Mouse (Mus musculus): ENCODE results near the gene Ctsf. TPM values are rescaled to one million over a fixed set of nuclear protein-coding genes. Genes with fewer than 3 reads are reported as not detected.

The Ctsf gene
- total and polyA plus RNA-seq, 3 experiments: not detected

- Histone ChIP-seq H3K4me2 (ENCODE audit: insufficient read depth, low read depth, poor library complexity, severe bottlenecking) (no peak overlapping the region), H3K27ac (ENCODE audit: insufficient read depth, low read depth) (no peak overlapping the region), H3K27me3 (replicated peaks) (peaks cover 26% of the 10 kb centered on the region), H3K9ac (ENCODE audit: insufficient read depth, low read depth) (no peak overlapping the region), H3K9me3 (replicated peaks; ENCODE audit: low read length) (no peaks in the 10 kb centered on the region), H3K4me1 (ENCODE audit: control insufficient read depth in 1 of 2, insufficient read depth in 2 of 2) (peaks cover 6 to 25% of the 10 kb centered on the region in 2 experiments; a peak in 3 of 4 replicates), H3K4me3 (replicated peaks in 1 of 3; ENCODE audit: low read depth in 2 of 3, low read length in 2 of 3, poor library complexity in 1 of 3) (no peak overlapping the region), H3K36me3 (replicated peaks in 1 of 2; ENCODE audit: control insufficient read depth in 1 of 2, insufficient read depth in 1 of 2, low read length in 1 of 2) (peaks cover 14 to 40% of the 10 kb centered on the region in 2 experiments), H3K79me2 (replicated peaks; ENCODE audit: control insufficient read depth, extremely low read depth, insufficient read depth, poor library complexity, severe bottlenecking) (no peaks in the 10 kb centered on the region)
- in situ Hi-C loops (cut with MboI; ENCODE audit: low pct_ligation_motif_present, low pct_unique_long_range_greater_than_20kb, low sequenced_read_pairs) (no loop called here), dilution Hi-C loops (cut with MboI; ENCODE audit: extremely low pct_ligation_motif_present, extremely low pct_unique_long_range_greater_than_20kb, low sequenced_read_pairs) (no loop called here)
- TF ChIP-seq ETS1 (conservative IDR thresholded peaks at IDR 0.05; ENCODE audit: low read depth, low read length) (no peak), PAX5 (IDR thresholded peaks at IDR 0.05; ENCODE audit: low read length) (no peak), GABPA (IDR thresholded peaks at IDR 0.05; ENCODE audit: insufficient replicate concordance, low read depth, low read length) (no peak), MAFK (IDR thresholded peaks at IDR 0.05; ENCODE audit: insufficient replicate concordance, low read length) (no peak), MEF2A (IDR thresholded peaks at IDR 0.05; ENCODE audit: borderline replicate concordance, low read depth, low read length) (no peak), POLR2A (IDR thresholded peaks at IDR 0.05; ENCODE audit: low read depth, low read length) (no peak), IRF4 (IDR thresholded peaks at IDR 0.05; ENCODE audit: low read depth, low read length) (no peak), TBP (conservative IDR thresholded peaks at IDR 0.05; ENCODE audit: low read depth, low read length) (no peak), USF1 (IDR thresholded peaks at IDR 0.05; ENCODE audit: low read depth, low read length) (no peak), POLR2AphosphoS2 (IDR thresholded peaks at IDR 0.05; ENCODE audit: low read depth, low read length) (no peak), CHD2 (IDR thresholded peaks at IDR 0.05; ENCODE audit: low read length) (no peak), SIN3A (IDR thresholded peaks at IDR 0.05; ENCODE audit: low read length) (no peak), ELF1 (IDR thresholded peaks at IDR 0.05; ENCODE audit: low read depth, low read length) (no peak), ZNF384 (IDR thresholded peaks at IDR 0.05; ENCODE audit: low read depth, low read length) (no peak), MXI1 (IDR thresholded peaks at IDR 0.05; ENCODE audit: low read depth, low read length) (no peak), JUND (conservative IDR thresholded peaks at IDR 0.05; ENCODE audit: low read depth, low read length) (no peak), ZC3H11A (IDR thresholded peaks at IDR 0.05; ENCODE audit: low read depth, low read length) (no peak), MAX (IDR thresholded peaks at IDR 0.05; ENCODE audit: low read length) (no peak)
- no peak for DNase-seq (ENCODE audit: extremely low read depth)
Observed at GRCm38 (mm10) chr19:4837049-4837448, 17.9 kb upstream of the Ctsf start.

DNA sequence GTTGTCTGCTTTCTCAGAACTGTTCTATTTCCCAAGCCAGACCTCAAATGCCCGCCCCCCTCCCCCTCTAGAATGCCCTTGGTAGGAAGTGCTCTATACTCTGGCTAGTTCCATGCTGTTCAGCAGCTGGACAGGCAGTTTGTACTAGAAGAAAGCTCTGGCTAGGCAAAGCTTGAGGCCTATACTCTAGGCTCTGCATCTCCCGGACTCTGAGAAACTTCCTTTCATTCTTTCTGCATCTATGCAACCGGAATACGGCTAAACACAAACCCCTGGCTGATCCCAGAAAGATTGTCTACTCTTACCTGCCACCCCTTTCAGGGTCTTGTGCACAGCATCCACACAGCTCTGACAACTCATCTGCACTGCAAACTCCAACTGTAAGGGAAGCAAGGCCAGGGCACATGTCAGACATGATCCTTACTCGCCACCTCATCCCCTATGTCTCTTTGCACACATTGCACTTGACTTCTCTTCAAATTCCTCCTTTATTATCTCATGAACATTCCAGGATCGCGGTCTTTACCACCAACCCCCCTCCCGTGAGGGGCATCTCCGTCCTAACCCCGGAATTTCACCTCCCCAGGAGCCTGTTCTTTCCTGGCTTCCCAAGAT, 16.3 kb upstream of the Ctsf start:
- Histone ChIP-seq H3K27me3 (replicated peaks) (peaks cover 38% of the 10 kb centered on the region), H3K9ac (ENCODE audit: insufficient read depth, low read depth) (peak overlapping the region; percentile 83), H3K36me3 (replicated peaks in 1 of 2; ENCODE audit: control insufficient read depth in 1 of 2, insufficient read depth in 1 of 2, low read length in 1 of 2) (peaks cover 5 to 26% of the 10 kb centered on the region in 2 experiments), H3K79me2 (replicated peaks; ENCODE audit: control insufficient read depth, extremely low read depth, insufficient read depth, poor library complexity, severe bottlenecking) (no peaks in the 10 kb centered on the region), H3K9me3 (replicated peaks; ENCODE audit: low read length) (no peaks in the 10 kb centered on the region), H3K4me1 (ENCODE audit: control insufficient read depth in 1 of 2, insufficient read depth in 2 of 2) (peaks cover 6 to 19% of the 10 kb centered on the region in 2 experiments; a peak in 3 of 4 replicates), H3K27ac (ENCODE audit: insufficient read depth, low read depth) (no peak overlapping the region), H3K4me3 (replicated peaks in 1 of 3; ENCODE audit: low read depth in 2 of 3, low read length in 2 of 3, poor library complexity in 1 of 3) (peak overlapping the region; percentile 76 to 81 (median 76)), H3K4me2 (ENCODE audit: insufficient read depth, low read depth, poor library complexity, severe bottlenecking) (peak overlapping the region; percentile 78)
- peak; percentile 13 for DNase-seq (ENCODE audit: extremely low read depth)
- TF ChIP-seq ZMIZ1 (IDR thresholded peaks at IDR 0.05; ENCODE audit: low read depth, low read length): no peak
- no peak for TF ChIP-seq CHD1 (IDR thresholded peaks at IDR 0.05; ENCODE audit: low read depth, low read length)
- TF ChIP-seq E2F4 (IDR thresholded peaks at IDR 0.05; ENCODE audit: insufficient replicate concordance, low read depth, low read length): no peak
- TF ChIP-seq SMC3 (IDR thresholded peaks at IDR 0.05; ENCODE audit: low read depth, low read length): no peak
- no peak for TF ChIP-seq USF2 (conservative IDR thresholded peaks at IDR 0.05; ENCODE audit: low read depth, low read length)
- TF ChIP-seq JUND (conservative IDR thresholded peaks at IDR 0.05; ENCODE audit: low read depth, low read length): no peak
- no peak for TF ChIP-seq CHD2 (IDR thresholded peaks at IDR 0.05; ENCODE audit: low read length)
- TF ChIP-seq ELF1 (IDR thresholded peaks at IDR 0.05; ENCODE audit: low read depth, low read length): no peak
- TF ChIP-seq ETS1 (conservative IDR thresholded peaks at IDR 0.05; ENCODE audit: low read depth, low read length): no peak
- no peak for TF ChIP-seq TCF12 (IDR thresholded peaks at IDR 0.05; ENCODE audit: low read depth, low read length)
- in situ Hi-C loops (cut with MboI; ENCODE audit: low pct_ligation_motif_present, low pct_unique_long_range_greater_than_20kb, low sequenced_read_pairs): no loop called here
- dilution Hi-C loops (cut with MboI; ENCODE audit: extremely low pct_ligation_motif_present, extremely low pct_unique_long_range_greater_than_20kb, low sequenced_read_pairs): no loop called here

Measured in CH12.LX (cell line).